21 mouse cellular contexts compared by ENCODE assay signal in genomic region chr3:144027134-144027980, GRCm38 (mm10).
A peak's percentile ranks its signal among the peaks of the same experiment; 100 is the strongest.
DNase-seq lines count a peak whose midpoint lies in the region; ATAC-seq and TF ChIP-seq lines count a peak whose summit lies in the region.
"Had no signal": no experiment of that assay in that cellular context is flagged by ENCODE, and none has a peak within 500 bp of the region (broad histone marks: within the 10 kb centered on the region; RNA-seq: fewer than 3 reads in every experiment).

No protein-coding gene starts in this region.

- peak; percentile 50 to 56 for DNase-seq in B cell, adult 2 months
- DNase-seq in kidney, postnatal 4 days = no peak
- DNase-seq in layer of hippocampus, adult 8-10 months (ENCODE audit: low spot score in 2 of 2) = no peak
- no peak for DNase-seq in layer of hippocampus, adult 2 months (ENCODE audit: low spot score in 2 of 2)
- DNase-seq: cerebellum, adult 11 months; cerebellum, adult 8-10 months; cerebellum, postnatal 14 days; embryo, embryonic 11 days; heart, adult 2 months; heart, postnatal 14 days had no signal

- peak; percentile 58 for ATAC-seq in granulocyte monocyte progenitor cell, adult 5-6 weeks (replicated peaks; ENCODE audit: poor library complexity, severe bottlenecking)
- ATAC-seq in megakaryocyte progenitor cell, adult 5-6 weeks (replicated peaks; ENCODE audit: poor library complexity) = 0 out of 2 replicates have a peak, but pooled peaks have one; percentile 26
- ATAC-seq: activated CD4-positive, CD25-positive, alpha-beta regulatory T cell, adult 4 months; forebrain, embryonic 14.5 days; hindbrain, postnatal 0 days; Patski had no signal

- no peak for TF ChIP-seq CTCF in layer of hippocampus, adult 2 months (conservative IDR thresholded peaks at IDR 0.05)

- no peak overlapping the region for H3K4me3 ChIP-seq in layer of hippocampus, adult 2 months
- H3K4me3 ChIP-seq: embryonic facial prominence, embryonic 15.5 days; erythroblast, embryonic 14.5 days; forebrain, embryonic 10.5 days; heart, adult 2 months; heart, embryonic 15.5 days; hindbrain, embryonic 13.5 days had no signal

- no peak overlapping the region for H3K27ac ChIP-seq in layer of hippocampus, adult 2 months
- H3K27ac ChIP-seq: embryonic facial prominence, embryonic 15.5 days; forebrain, embryonic 10.5 days; heart, adult 2 months; heart, embryonic 15.5 days; hindbrain, embryonic 13.5 days; hindbrain, postnatal 0 days had no signal

Comparison
In these comparisons a context has a peak if more than half of its experiments do, and no peak if none do; other contexts are left out.
1. DNase-seq: peak in B cell, adult 2 months (2 of 2); none in kidney, postnatal 4 days (0 of 2), layer of hippocampus, adult 8-10 months (0 of 2) and layer of hippocampus, adult 2 months (0 of 2).